Mouse (Mus musculus): ENCODE results near the gene Bach2.

- TF ChIP-seq CTCF (IDR thresholded peaks at IDR 0.05; ENCODE audit: low read depth) (no peak), EP300 (IDR thresholded peaks at IDR 0.05; ENCODE audit: low read depth) (no peak)
Observed at GRCm38 (mm10) chr4:32335659-32336058, 97.1 kb downstream of the Bach2 start.

Measured in heart, postnatal 0 days (tissue).